25 mouse cellular contexts compared by ENCODE assay signal in the genomic region with DNA sequence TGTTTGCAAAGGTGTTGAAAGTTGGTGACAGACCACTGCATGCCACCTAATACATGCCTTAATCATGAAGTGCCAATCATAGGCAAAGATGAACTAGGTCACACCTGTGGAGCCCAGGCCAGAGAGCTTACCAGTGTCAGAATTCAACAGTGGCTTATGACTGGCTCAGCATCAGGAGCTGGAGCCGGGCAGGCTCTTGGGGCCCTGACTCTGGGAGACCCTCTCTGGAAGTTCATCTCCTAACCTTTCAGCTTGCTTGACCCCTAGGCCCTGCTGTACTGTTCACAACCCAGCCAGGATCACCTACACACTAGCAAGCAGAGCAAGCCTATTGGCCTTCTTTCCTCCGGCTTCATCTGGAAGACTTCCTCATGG. TPM values are rescaled to one million over a fixed set of nuclear protein-coding genes. Genes with fewer than 3 reads are reported as not detected.
DNase-seq lines count a peak whose midpoint lies in the region; ATAC-seq and TF ChIP-seq lines count a peak whose summit lies in the region.
"Had no signal": no experiment of that assay in that cellular context is flagged by ENCODE, and none has a peak within 500 bp of the region (broad histone marks: within the 10 kb centered on the region; RNA-seq: fewer than 3 reads in every experiment).

No protein-coding gene starts in this region.

- peak; percentile 89 for DNase-seq in heart, adult 11 months
- no peak for DNase-seq in heart, adult 8-10 months (ENCODE audit: low spot score)
- DNase-seq in layer of hippocampus, adult 2 months (ENCODE audit: low spot score in 2 of 2): no peak
- DNase-seq in layer of hippocampus, adult 9-10 months (ENCODE audit: low spot score): no peak
- peak; percentile 83 for DNase-seq in midbrain, embryonic 11.5 days (ENCODE audit: low spot score, missing footprints)
- DNase-seq in midbrain, embryonic 14.5 days: no peak
- no peak for DNase-seq in adrenal gland, adult 18-20 months (ENCODE audit: low spot score in 2 of 2)
- DNase-seq: adrenal gland, adult 2 months; adrenal gland, adult 8-10 months; adrenal gland, postnatal 25 days; cerebellum, adult 11 months; cerebellum, adult 11-12 months had no signal

- H3K36me3 ChIP-seq in midbrain, embryonic 11.5 days (ENCODE audit: control insufficient read depth, insufficient read depth, low read length): no peaks in the 10 kb centered on the region
- H3K36me3 ChIP-seq in midbrain, embryonic 14.5 days (ENCODE audit: control insufficient read depth, insufficient read depth, low read length): no peaks in the 10 kb centered on the region
- H3K36me3 ChIP-seq in small intestine, adult 2 months (ENCODE audit: control insufficient read depth, insufficient read depth, low read length): no peaks in the 10 kb centered on the region

- no peak for TF ChIP-seq POLR2A in small intestine, adult 2 months (IDR thresholded peaks at IDR 0.05; ENCODE audit: low read depth, low read length)

- H3K27ac ChIP-seq in layer of hippocampus, adult 2 months: no peak overlapping the region
- H3K27ac ChIP-seq in midbrain, embryonic 11.5 days (ENCODE audit: low read depth, low read length): no peak overlapping the region
- H3K27ac ChIP-seq in midbrain, embryonic 14.5 days (replicated peaks; ENCODE audit: low read depth, low read length): no peak overlapping the region
- H3K27ac ChIP-seq in small intestine, adult 2 months (ENCODE audit: insufficient read depth, low read depth, low read length): peak overlapping the region; percentile 15; the same call in 1 of the 2 replicates

- peaks cover 5% of the 10 kb centered on the region for H3K4me1 ChIP-seq in midbrain, embryonic 11.5 days (ENCODE audit: control insufficient read depth, insufficient read depth, low read length)
- H3K4me1 ChIP-seq in midbrain, embryonic 14.5 days (ENCODE audit: control insufficient read depth, insufficient read depth, low read length): peaks cover 4% of the 10 kb centered on the region; the same call in 1 of the 2 replicates
- H3K4me1 ChIP-seq in small intestine, adult 2 months (ENCODE audit: control insufficient read depth, insufficient read depth, insufficient read length, low read length): peaks cover 45% of the 10 kb centered on the region

- no peaks in the 10 kb centered on the region for H3K9me3 ChIP-seq in midbrain, embryonic 11.5 days (ENCODE audit: control insufficient read depth, low read length)
- H3K9me3 ChIP-seq in midbrain, embryonic 14.5 days (ENCODE audit: control insufficient read depth, low read length): no peaks in the 10 kb centered on the region

- no peak overlapping the region for H3K4me3 ChIP-seq in layer of hippocampus, adult 2 months
- no peak overlapping the region for H3K4me3 ChIP-seq in midbrain, embryonic 11.5 days (ENCODE audit: low read depth, low read length)
- no peak overlapping the region for H3K4me3 ChIP-seq in midbrain, embryonic 14.5 days (replicated peaks; ENCODE audit: low read depth, low read length)
- no peak overlapping the region for H3K4me3 ChIP-seq in small intestine, adult 2 months (ENCODE audit: low read depth, low read length)

- H3K9ac ChIP-seq in midbrain, embryonic 11.5 days (ENCODE audit: low read length): no peak overlapping the region
- H3K9ac ChIP-seq in midbrain, embryonic 14.5 days (replicated peaks; ENCODE audit: low read length): no peak overlapping the region

- no peak overlapping the region for H3K4me2 ChIP-seq in midbrain, embryonic 11.5 days
- no peak overlapping the region for H3K4me2 ChIP-seq in midbrain, embryonic 14.5 days (ENCODE audit: low read length)

- WGBS in midbrain, embryonic 11.5 days: 85% methylated on average over 2 of the region's 2 CpGs
- WGBS in midbrain, embryonic 14.5 days: 94% methylated on average over 2 of the region's 2 CpGs
- 96% methylated on average over 2 of the region's 2 CpGs for WGBS in small intestine, adult 2 months

- ATAC-seq in midbrain, embryonic 11.5 days (ENCODE audit: low FRiP score): no peak
- ATAC-seq in midbrain, embryonic 14.5 days (ENCODE audit: low FRiP score, low TSS enrichment): no peak
- ATAC-seq: activated CD4-positive, CD25-positive, alpha-beta regulatory T cell, adult 4 months; CD4-positive, CD25-positive, alpha-beta regulatory T cell, adult 4 months; Patski had no signal

- TF ChIP-seq CTCF in layer of hippocampus, adult 2 months (conservative IDR thresholded peaks at IDR 0.05): 0 out of 2 replicates have a peak, but pooled peaks have one; percentile 2
- no peak for TF ChIP-seq CTCF in small intestine, adult 2 months (IDR thresholded peaks at IDR 0.05; ENCODE audit: extremely low read depth, insufficient read length, insufficient replicate concordance, low read depth, low read length)

- H3K27me3 ChIP-seq in midbrain, embryonic 11.5 days (ENCODE audit: control insufficient read depth, insufficient read depth, low read length): peaks cover 41% of the 10 kb centered on the region
- peaks cover 37% of the 10 kb centered on the region for H3K27me3 ChIP-seq in midbrain, embryonic 14.5 days (ENCODE audit: control insufficient read depth, insufficient read depth, low read length)
- no peaks in the 10 kb centered on the region for H3K27me3 ChIP-seq in small intestine, adult 2 months (ENCODE audit: control insufficient read depth, insufficient read depth, low read length)
- H3K27me3 ChIP-seq: Patski had no signal

RNA-seq across cellular contexts. Expression of gene Espn, which starts 15.3 kb away (rescaled TPM):
- total RNA-seq in heart, adult 8-10 months (2022): 1 to 10 TPM; 2.6 to 3.5 (median 3.0) TPM
- 1 to 10 TPM; 1.2 to 1.9 TPM for total RNA-seq in layer of hippocampus, adult 2 months (2021)
- polyA plus RNA-seq in midbrain, embryonic 11.5 days (2014; fragmentation: Nextera tagmentation; extraction: Ambion mirVana): 0.33 and 0.61 TPM in 2 replicates
- not detected in 2 replicates for polyA plus RNA-seq in midbrain, embryonic 14.5 days (2014; fragmentation: Nextera tagmentation; extraction: Ambion mirVana)
- 124 and 572 TPM in 2 replicates for polyA plus RNA-seq in small intestine, adult 2 months (2012; rRNA removed)
- 1 to 10 TPM; 1.9 to 3.3 TPM for total RNA-seq in adrenal gland, adult 18-20 months (2021)

RNA-seq across cellular contexts. Expression of gene Tnfrsf25, which starts 21.1 kb away (rescaled TPM):
- 1 to 10 TPM; 1.1 to 3.2 (median 1.8) TPM for total RNA-seq in heart, adult 8-10 months (2022)
- 10 to 100 TPM; 22.7 to 48.4 TPM for total RNA-seq in layer of hippocampus, adult 2 months (2021)
- polyA plus RNA-seq in midbrain, embryonic 11.5 days (2014; fragmentation: Nextera tagmentation; extraction: Ambion mirVana): 0.28 and 0.31 TPM in 2 replicates
- polyA plus RNA-seq in midbrain, embryonic 14.5 days (2014; fragmentation: Nextera tagmentation; extraction: Ambion mirVana): 0.54 and 1.2 TPM in 2 replicates
- 1.9 and 3.8 TPM in 2 replicates for polyA plus RNA-seq in small intestine, adult 2 months (2012; rRNA removed)
- total RNA-seq in adrenal gland, adult 18-20 months (2021): 1 to 10 TPM; 1.3 to 2.8 TPM
- total RNA-seq: G1E had no signal
- polyA plus RNA-seq: G1E had no signal

RNA-seq across cellular contexts. Expression of gene Hes2, which starts 21.8 kb away (rescaled TPM):
- not detected for total RNA-seq in heart, adult 8-10 months (2022)
- total RNA-seq in layer of hippocampus, adult 2 months (2021): not detected
- polyA plus RNA-seq in midbrain, embryonic 11.5 days (2014; fragmentation: Nextera tagmentation; extraction: Ambion mirVana): 1.0 and 1.4 TPM in 2 replicates
- not detected in 2 replicates for polyA plus RNA-seq in midbrain, embryonic 14.5 days (2014; fragmentation: Nextera tagmentation; extraction: Ambion mirVana)
- polyA plus RNA-seq in small intestine, adult 2 months (2012; rRNA removed): 8.3 and 51.7 TPM in 2 replicates
- not detected for total RNA-seq in adrenal gland, adult 18-20 months (2021)
- total RNA-seq: adrenal gland, adult 2 months; adrenal gland, adult 8-10 months; adrenal gland, postnatal 10 days; adrenal gland, postnatal 14 days; adrenal gland, postnatal 25 days; adrenal gland, postnatal 36 days; adrenal gland, postnatal 4 days; CH12.LX; MEL had no signal
- polyA plus RNA-seq: activated CD4-positive, CD25-positive, alpha-beta regulatory T cell, adult 4 months; adrenal gland, adult 2 months; brain, embryonic 14.5 days; C2C12; CD4-positive, CD25-positive, alpha-beta regulatory T cell, adult 4 months; Patski had no signal

RNA-seq across cellular contexts. Expression of gene Acot7, which starts 41.1 kb away (rescaled TPM):
- 10 to 100 TPM; 63.9 to 80.9 (median 69.3) TPM for total RNA-seq in heart, adult 8-10 months (2022)
- 100 to 1,000 TPM; 306 to 335 TPM for total RNA-seq in layer of hippocampus, adult 2 months (2021)
- polyA plus RNA-seq in midbrain, embryonic 11.5 days (2014; fragmentation: Nextera tagmentation; extraction: Ambion mirVana): 92.5 and 93.5 TPM in 2 replicates
- 276 and 368 TPM in 2 replicates for polyA plus RNA-seq in midbrain, embryonic 14.5 days (2014; fragmentation: Nextera tagmentation; extraction: Ambion mirVana)
- 30.0 and 33.4 TPM in 2 replicates for polyA plus RNA-seq in small intestine, adult 2 months (2012; rRNA removed)
- total RNA-seq in adrenal gland, adult 18-20 months (2021): 10 to 100 TPM; 45.7 to 54.0 TPM

Comparison
In these comparisons a context has a peak if more than half of its experiments do, and no peak if none do; other contexts are left out.
1. DNase-seq: peak in heart, adult 11 months (single experiment) and midbrain, embryonic 11.5 days (single experiment); none in heart, adult 8-10 months (single experiment), layer of hippocampus, adult 2 months (0 of 2), layer of hippocampus, adult 9-10 months (single experiment), midbrain, embryonic 14.5 days (single experiment) and adrenal gland, adult 18-20 months (0 of 2).
2. RNA of gene Tnfrsf25, which starts 21.1 kb away (total RNA-seq): 22.7 to 48.4 TPM in layer of hippocampus, adult 2 months; 1.3 to 2.8 TPM in adrenal gland, adult 18-20 months and 1.1 to 3.2 TPM in heart, adult 8-10 months; every median in the first group is over 4 times any median in the second.